Mouse (Mus musculus): ENCODE data around the gene Ttc6. TPM values are rescaled to one million over a fixed set of nuclear protein-coding genes. Genes with fewer than 3 reads are reported as not detected.

Ttc6 gene
- polyA plus RNA-seq, 1 experiment, result 0.35 TPM

- Histone ChIP-seq H3K4me3 (ENCODE audit: insufficient read depth, low read length) (no peak overlapping the region), H3K27ac (ENCODE audit: insufficient read depth, low read length) (no peak overlapping the region), H3K4me1 (ENCODE audit: control insufficient read depth, insufficient read depth, low read length) (no peaks in the 10 kb centered on the region)
- TF ChIP-seq CTCF (IDR thresholded peaks at IDR 0.05; ENCODE audit: borderline replicate concordance, insufficient read depth, low read length) (no peak), POLR2A (IDR thresholded peaks at IDR 0.05; ENCODE audit: low read depth, low read length) (no peak)
Observed at GRCm38 (mm10) chr12:57650011-57650410, 86.1 kb downstream of the Ttc6 start.

GRCm38 (mm10) chr12:57650677-57651076 lies 86.8 kb downstream of the Ttc6 start:
- Histone ChIP-seq H3K27ac (ENCODE audit: insufficient read depth, low read length) (no peak overlapping the region), H3K4me3 (ENCODE audit: insufficient read depth, low read length) (no peak overlapping the region), H3K4me1 (ENCODE audit: control insufficient read depth, insufficient read depth, low read length) (no peaks in the 10 kb centered on the region)
- TF ChIP-seq CTCF (IDR thresholded peaks at IDR 0.05; ENCODE audit: borderline replicate concordance, insufficient read depth, low read length), result no peak

- TF ChIP-seq POLR2A (IDR thresholded peaks at IDR 0.05; ENCODE audit: low read depth, low read length) (no peak), CTCF (IDR thresholded peaks at IDR 0.05; ENCODE audit: borderline replicate concordance, insufficient read depth, low read length) (no peak)
- Histone ChIP-seq H3K27ac (ENCODE audit: insufficient read depth, low read length) (no peak overlapping the region), H3K4me1 (ENCODE audit: control insufficient read depth, insufficient read depth, low read length) (no peaks in the 10 kb centered on the region), H3K4me3 (ENCODE audit: insufficient read depth, low read length) (no peak overlapping the region)
Observed at GRCm38 (mm10) chr12:57662986-57663674, 99.2 kb downstream of the Ttc6 start.

- H3K27ac ChIP-seq (ENCODE audit: insufficient read depth, low read length), result no peak overlapping the region
- H3K4me1 ChIP-seq (ENCODE audit: control insufficient read depth, insufficient read depth, low read length), result no peaks in the 10 kb centered on the region
- TF ChIP-seq CTCF (IDR thresholded peaks at IDR 0.05; ENCODE audit: borderline replicate concordance, insufficient read depth, low read length), result no peak
- TF ChIP-seq POLR2A (IDR thresholded peaks at IDR 0.05; ENCODE audit: low read depth, low read length), result no peak
Observed at GRCm38 (mm10) chr12:57672414-57672813, 108.5 kb downstream of the Ttc6 start.

GRCm38 (mm10) chr12:57684967-57685423 lies 121.1 kb downstream of the Ttc6 start:
- TF ChIP-seq CTCF (IDR thresholded peaks at IDR 0.05; ENCODE audit: borderline replicate concordance, insufficient read depth, low read length), result no peak
- no peak for TF ChIP-seq POLR2A (IDR thresholded peaks at IDR 0.05; ENCODE audit: low read depth, low read length)
- H3K27ac ChIP-seq (ENCODE audit: insufficient read depth, low read length), result no peak overlapping the region
- H3K4me1 ChIP-seq (ENCODE audit: control insufficient read depth, insufficient read depth, low read length), result no peaks in the 10 kb centered on the region
- H3K4me3 ChIP-seq (ENCODE audit: insufficient read depth, low read length), result no peak overlapping the region

More at GRCm38 (mm10) chr12:57672414-57672813, 108.5 kb downstream of the Ttc6 start:
- no peak overlapping the region for H3K4me3 ChIP-seq (ENCODE audit: insufficient read depth, low read length)

GRCm38 (mm10) chr12:57709966-57710365 lies 146.1 kb downstream of the Ttc6 start:
- TF ChIP-seq CTCF (IDR thresholded peaks at IDR 0.05; ENCODE audit: borderline replicate concordance, insufficient read depth, low read length), result no peak
- no peak for TF ChIP-seq POLR2A (IDR thresholded peaks at IDR 0.05; ENCODE audit: low read depth, low read length)
- Histone ChIP-seq H3K4me1 (ENCODE audit: control insufficient read depth, insufficient read depth, low read length) (no peaks in the 10 kb centered on the region), H3K27ac (ENCODE audit: insufficient read depth, low read length) (no peak overlapping the region), H3K4me3 (ENCODE audit: insufficient read depth, low read length) (no peak overlapping the region)

- H3K27ac ChIP-seq (ENCODE audit: insufficient read depth, low read length), result no peak overlapping the region
- no peak for TF ChIP-seq POLR2A (IDR thresholded peaks at IDR 0.05; ENCODE audit: low read depth, low read length)
- no peak for TF ChIP-seq CTCF (IDR thresholded peaks at IDR 0.05; ENCODE audit: borderline replicate concordance, insufficient read depth, low read length)
- no peaks in the 10 kb centered on the region for H3K4me1 ChIP-seq (ENCODE audit: control insufficient read depth, insufficient read depth, low read length)
- H3K4me3 ChIP-seq (ENCODE audit: insufficient read depth, low read length), result no peak overlapping the region
Observed at GRCm38 (mm10) chr12:57764720-57765119, 200.8 kb downstream of the Ttc6 start.

GRCm38 (mm10) chr12:57776290-57776997 lies 212.5 kb downstream of the Ttc6 start:
- Histone ChIP-seq H3K4me1 (ENCODE audit: control insufficient read depth, insufficient read depth, low read length) (no peaks in the 10 kb centered on the region), H3K27ac (ENCODE audit: insufficient read depth, low read length) (no peak overlapping the region), H3K4me3 (ENCODE audit: insufficient read depth, low read length) (no peak overlapping the region)
- TF ChIP-seq CTCF (IDR thresholded peaks at IDR 0.05; ENCODE audit: borderline replicate concordance, insufficient read depth, low read length) (no peak), POLR2A (IDR thresholded peaks at IDR 0.05; ENCODE audit: low read depth, low read length) (no peak)

- H3K4me1 ChIP-seq (ENCODE audit: control insufficient read depth, insufficient read depth, low read length), result no peaks in the 10 kb centered on the region
- H3K4me3 ChIP-seq (ENCODE audit: insufficient read depth, low read length), result no peak overlapping the region
- no peak overlapping the region for H3K27ac ChIP-seq (ENCODE audit: insufficient read depth, low read length)
- TF ChIP-seq POLR2A (IDR thresholded peaks at IDR 0.05; ENCODE audit: low read depth, low read length) (no peak), CTCF (IDR thresholded peaks at IDR 0.05; ENCODE audit: borderline replicate concordance, insufficient read depth, low read length) (no peak)
Observed at GRCm38 (mm10) chr12:57781926-57782325, 218.0 kb downstream of the Ttc6 start.

GRCm38 (mm10) chr12:57787471-57787870 lies 223.6 kb downstream of the Ttc6 start:
- TF ChIP-seq POLR2A (IDR thresholded peaks at IDR 0.05; ENCODE audit: low read depth, low read length) (no peak), CTCF (IDR thresholded peaks at IDR 0.05; ENCODE audit: borderline replicate concordance, insufficient read depth, low read length) (peak; percentile 86; the same call in 1 of the 2 replicates)
- Histone ChIP-seq H3K4me3 (ENCODE audit: insufficient read depth, low read length) (no peak overlapping the region), H3K27ac (ENCODE audit: insufficient read depth, low read length) (no peak overlapping the region), H3K4me1 (ENCODE audit: control insufficient read depth, insufficient read depth, low read length) (no peaks in the 10 kb centered on the region)

Other genes with a start within 250 kb of the Ttc6 start
- 1.2 and 1.3 TPM in 2 replicates for gene Foxa1, start 17.2 kb upstream of the Ttc6 start, polyA plus RNA-seq (2011; ENCODE audit: insufficient read length, low read depth, missing spikeins)

Data from embryonic fibroblast, embryonic 13.5 days (primary cell).